Mouse (Mus musculus) heart, postnatal 10 days (tissue): ENCODE results near the gene Ankrd28. TPM values are rescaled to one million over a fixed set of nuclear protein-coding genes. Genes with fewer than 3 reads are reported as not detected.
"Not testable (repeated sequence)": the region's sequence is repeated elsewhere in the genome, so short reads cannot be mapped to it uniquely, and the experiment has no call there.

Experiments used
- DNase-seq, 2 experiments: peaks; one replicate each; pipeline ENCODE4 v3.0.0; 2021
- intact Hi-C: fragments of 180-260 bp; cut with DNase I; formaldehyde crosslinking; loops from one replicate; pipeline ENCODE4 v1.15.1; 2025
- total RNA-seq, 2 experiments: library from RNA; stranded (reverse); gene quantifications; 2 replicates each; pipeline ENCODE4 v1.2.3; 2021

Gene Ankrd28
- total RNA-seq, 2 experiments from 2014 or later, result 40.8 to 41.0 TPM

GRCm38 (mm10) chr14:31794776-31795126 lies 35.7 kb downstream of the Ankrd28 start:
- intact Hi-C loops, result loop anchor here (1.0 to 10.0 kb wide), 3 partner anchors 148 to 390 kb away; no protein-coding TSS in a partner anchor
- no peak for DNase-seq

- intact Hi-C loops, result loop anchor here (1.0 to 10.0 kb wide), 3 partner anchors 148 to 391 kb away; no protein-coding TSS in a partner anchor
- DNase-seq, result peak; percentile 38 to 53
These were observed 36.3 kb downstream of the Ankrd28 start for GRCm38 (mm10) chr14:31793979-31794775.

- DNase-seq, result peak; percentile 36 to 68
These were observed 39.7 kb downstream of the Ankrd28 start for GRCm38 (mm10) chr14:31790797-31791196.

GRCm38 (mm10) chr14:31786906-31787305 lies 43.5 kb downstream of the Ankrd28 start:
- DNase-seq, result peak in 1 of 2 experiments; percentile 16
- intact Hi-C loops, result loop anchor here (1.0 to 10.0 kb wide), 2 partner anchors 129 to 272 kb away; no protein-coding TSS in a partner anchor

More at GRCm38 (mm10) chr14:31790797-31791196, 39.7 kb downstream of the Ankrd28 start:
- intact Hi-C loops, result loop anchor here (1.0 to 10.0 kb wide), 3 partner anchors 134 to 394 kb away; no protein-coding TSS in a partner anchor

- intact Hi-C loops, result loop anchor here (10.0 kb wide), 1 partner anchor 271 kb away; no protein-coding TSS in a partner anchor
- DNase-seq, result peak; percentile 24 to 28
These were observed 44.8 kb downstream of the Ankrd28 start for GRCm38 (mm10) chr14:31785681-31786080.

DNA sequence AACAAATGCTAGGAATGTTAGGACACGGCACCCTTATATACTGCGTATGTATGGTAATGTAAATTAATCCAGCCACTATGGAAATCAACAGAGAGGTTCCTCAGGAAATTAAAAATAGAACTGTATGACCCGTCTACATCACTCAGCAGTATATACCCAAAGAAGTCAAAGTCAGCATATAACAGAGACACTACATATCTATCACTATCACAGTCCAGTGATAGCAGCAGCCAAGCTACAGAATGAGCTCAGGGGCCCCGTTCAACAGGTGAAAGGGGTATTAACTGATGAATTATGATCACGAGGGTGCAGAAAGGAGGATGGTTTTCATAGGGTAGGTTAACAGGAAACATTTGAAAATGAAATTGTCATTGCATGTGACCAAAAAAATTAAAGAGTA lies 45.5 kb downstream of the Ankrd28 start:
- intact Hi-C loops, result loop anchor here (10.0 kb wide), 1 partner anchor 270 kb away; no protein-coding TSS in a partner anchor
- no peak for DNase-seq

DNA sequence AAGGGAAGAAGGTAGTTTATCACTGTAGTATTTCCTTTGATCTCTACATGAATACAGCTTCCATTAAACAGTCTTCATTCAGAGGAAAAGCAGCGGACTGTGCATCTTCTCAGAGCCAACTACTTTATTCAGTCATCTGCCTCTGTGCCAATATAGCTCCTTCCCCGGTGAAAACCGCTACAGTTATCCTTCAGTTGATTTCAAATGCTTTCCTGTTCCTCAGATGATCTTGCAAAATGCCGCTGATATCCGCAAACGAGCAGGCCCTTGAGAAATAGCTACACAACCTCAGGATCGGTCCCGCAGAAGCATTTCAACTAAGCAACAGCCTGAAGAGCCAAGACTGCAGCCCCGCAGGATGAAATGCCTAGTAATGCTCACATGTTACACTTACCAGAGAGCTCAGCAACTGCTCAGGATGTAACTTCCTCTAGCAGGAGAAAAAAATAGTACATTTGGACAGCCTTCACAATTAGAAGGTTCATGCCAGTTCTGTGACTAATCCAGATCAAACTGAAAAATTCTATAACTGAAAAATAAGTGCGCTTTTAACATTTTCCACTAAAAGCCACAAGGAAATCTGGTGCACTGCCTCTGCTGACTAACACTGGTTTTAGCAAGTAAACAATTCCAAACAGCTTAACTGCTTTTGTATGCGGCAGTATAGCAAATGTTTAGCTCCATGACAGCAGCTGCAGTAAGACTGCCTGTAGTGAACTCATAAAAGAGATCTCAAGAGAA lies 49.0 kb downstream of the Ankrd28 start:
- intact Hi-C loops, result loop anchor here (10.0 kb wide), 1 partner anchor 267 kb away; no protein-coding TSS in a partner anchor
- DNase-seq, result peak; percentile 59 to 66

DNA sequence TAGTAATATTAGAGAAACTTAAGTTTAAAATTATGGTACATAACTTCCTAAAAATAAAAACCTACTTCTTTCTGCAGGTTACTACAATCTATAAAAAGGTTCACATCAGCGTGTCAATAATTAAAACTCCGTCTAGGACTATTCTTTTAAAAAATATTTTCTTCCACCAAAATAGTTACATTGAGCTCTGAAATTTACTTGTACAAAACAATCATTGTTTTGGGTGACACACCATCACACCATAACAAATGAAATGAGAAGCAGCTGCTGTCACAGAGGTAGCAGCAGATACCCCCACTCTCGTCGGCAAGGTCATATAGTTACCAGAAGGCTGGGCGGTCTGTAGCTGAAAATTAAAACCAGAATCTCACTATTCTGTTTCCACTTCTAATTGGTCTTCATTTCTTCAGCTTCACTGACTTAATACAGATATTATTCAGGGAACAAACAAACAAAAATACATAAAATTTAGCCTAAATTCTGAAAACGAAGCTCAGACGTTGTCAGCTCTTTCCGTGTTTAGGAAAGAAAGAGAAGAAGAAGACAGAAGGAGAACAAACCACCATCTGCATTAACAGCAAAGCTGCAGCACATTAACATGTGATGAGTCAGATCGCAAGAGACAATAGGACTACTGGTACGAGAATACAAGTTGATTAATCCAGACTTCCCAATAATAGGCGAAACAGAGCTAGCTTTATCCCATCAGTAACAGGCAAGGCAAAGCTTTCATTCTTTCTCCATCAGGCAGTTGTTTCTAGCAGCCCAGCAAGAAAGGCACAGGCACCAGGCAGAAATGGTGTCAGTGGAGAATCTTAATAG lies 49.8 kb downstream of the Ankrd28 start:
- intact Hi-C loops, result loop anchor here (10.0 kb wide), 1 partner anchor 266 kb away; no protein-coding TSS in a partner anchor
- peak; percentile 24 to 30 for DNase-seq

DNA sequence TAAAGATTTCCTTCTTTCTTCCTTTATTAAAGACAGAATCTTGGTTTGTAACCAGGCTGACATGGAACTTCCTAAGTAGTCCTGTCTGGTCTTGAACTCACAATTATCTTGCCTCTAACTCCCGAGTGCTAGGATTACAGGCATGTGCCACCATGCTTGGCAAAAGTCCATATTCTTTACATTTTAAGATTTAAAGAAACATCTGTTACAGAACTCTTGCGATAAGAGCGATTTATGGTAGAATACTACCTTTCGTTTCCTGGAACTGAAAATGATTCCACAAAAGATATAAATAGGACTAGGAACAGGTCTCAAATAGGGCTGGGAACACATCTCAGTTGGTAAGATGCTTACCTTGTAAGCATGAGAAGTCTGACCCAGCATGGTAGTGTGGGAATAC lies 56.9 kb downstream of the Ankrd28 start:
- DNase-seq, result no peak
- intact Hi-C loops, result no loop called here

- peak; percentile 29 to 30 for DNase-seq
- intact Hi-C loops, result no loop called here
These were observed 58.2 kb downstream of the Ankrd28 start for GRCm38 (mm10) chr14:31772251-31772650.

DNA sequence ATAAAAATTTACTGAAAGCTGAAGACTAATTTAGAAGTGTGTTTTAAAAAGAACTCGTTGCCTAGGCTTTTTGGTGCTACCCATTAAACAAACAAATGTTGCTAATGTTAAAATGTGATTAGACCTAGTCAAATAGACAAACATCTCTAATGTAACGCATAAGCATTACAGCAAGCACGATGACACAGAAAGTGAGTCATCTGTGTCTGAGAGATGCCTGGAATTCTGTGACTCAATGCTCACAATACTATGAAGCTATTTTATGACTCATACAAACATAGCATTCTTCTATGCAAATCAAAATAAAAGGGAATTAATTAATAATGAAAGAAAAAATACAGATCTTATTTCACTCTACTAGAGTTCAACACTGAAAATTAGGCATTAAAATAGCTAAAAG lies 61.9 kb downstream of the Ankrd28 start:
- intact Hi-C loops, result no loop called here
- no peak for DNase-seq

DNA sequence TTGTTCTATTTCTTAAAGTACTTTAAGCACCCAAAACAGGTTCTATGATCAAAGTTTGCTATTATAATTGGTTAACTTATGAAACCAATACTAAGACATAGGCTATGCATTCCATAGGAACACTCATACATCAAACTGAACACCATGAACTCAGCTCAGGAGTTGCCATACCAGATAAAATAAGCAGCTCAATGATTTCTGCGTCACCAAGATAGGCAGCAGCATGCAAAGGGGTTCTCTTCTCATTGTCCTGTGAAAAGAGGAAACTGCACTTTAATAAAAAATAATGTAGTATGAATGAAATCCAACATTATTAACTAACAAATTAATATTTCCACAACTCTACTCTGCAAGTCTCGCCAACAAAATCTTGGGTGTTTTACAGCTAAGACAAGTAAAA lies 66.4 kb downstream of the Ankrd28 start:
- no peak for DNase-seq
- intact Hi-C loops, result no loop called here

DNA sequence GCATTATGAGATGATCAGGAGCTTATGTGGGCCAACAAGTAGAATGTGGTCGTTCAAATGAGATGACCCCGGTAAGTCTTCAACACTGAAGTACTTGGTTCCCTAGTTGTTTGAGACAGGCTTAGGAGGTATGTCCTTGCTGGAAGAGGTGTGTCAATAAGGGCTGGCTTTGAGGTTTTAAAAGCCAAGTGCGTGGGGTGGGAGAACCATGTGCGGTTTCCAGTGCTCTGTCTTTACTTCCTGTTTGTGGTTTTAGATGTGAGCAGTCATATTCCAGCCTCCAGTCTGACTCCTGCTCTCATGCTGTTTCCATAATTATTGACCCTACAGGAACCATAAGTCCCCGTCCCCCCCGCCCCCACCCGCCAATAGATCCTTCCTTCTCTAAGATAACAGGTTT lies 68.7 kb downstream of the Ankrd28 start:
- intact Hi-C loops, result no loop called here
- DNase-seq, result no peak

GRCm38 (mm10) chr14:31759195-31759594 lies 71.3 kb downstream of the Ankrd28 start:
- intact Hi-C loops, result no loop called here
- no peak for DNase-seq

- DNase-seq, intact Hi-C loops: not testable (repeated sequence)
These were observed 72.0 kb downstream of the Ankrd28 start for GRCm38 (mm10) chr14:31758410-31758809.

DNA sequence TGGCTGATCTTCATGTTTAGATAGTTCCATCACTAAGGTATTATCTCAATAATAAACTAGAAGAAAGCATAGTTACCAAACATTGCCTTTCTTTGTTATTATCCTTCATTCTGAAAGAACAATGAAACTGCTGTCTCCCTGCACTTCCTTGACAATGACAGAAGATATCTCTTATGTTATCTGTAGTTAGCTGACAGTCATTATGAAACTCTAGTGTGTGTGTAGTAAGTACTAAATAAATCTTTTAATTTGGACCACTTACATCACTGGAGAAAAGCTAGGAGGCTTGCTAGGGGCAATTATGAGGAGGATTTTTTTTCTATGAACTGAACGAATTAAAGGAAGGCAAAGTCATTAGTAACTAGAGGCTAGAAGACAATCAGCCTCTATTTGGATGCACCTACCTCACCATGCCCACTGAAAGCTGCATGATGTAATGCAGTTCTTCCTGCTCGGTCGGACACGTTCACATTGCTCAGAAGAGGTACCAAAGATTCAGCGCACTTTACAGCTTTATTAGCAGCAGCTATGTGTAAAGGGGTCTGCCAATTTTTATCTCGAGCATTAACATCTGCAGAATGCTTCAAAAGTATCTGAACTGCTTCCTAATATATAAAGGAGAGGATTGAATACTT lies 82.1 kb downstream of the Ankrd28 start:
- intact Hi-C loops, result no loop called here
- DNase-seq, result no peak

GRCm38 (mm10) chr14:31742523-31742922 lies 87.9 kb downstream of the Ankrd28 start:
- intact Hi-C loops, result loop anchor here (5.0 kb wide), 1 partner anchor 35 kb away; no protein-coding TSS in a partner anchor
- DNase-seq, result no peak

DNA sequence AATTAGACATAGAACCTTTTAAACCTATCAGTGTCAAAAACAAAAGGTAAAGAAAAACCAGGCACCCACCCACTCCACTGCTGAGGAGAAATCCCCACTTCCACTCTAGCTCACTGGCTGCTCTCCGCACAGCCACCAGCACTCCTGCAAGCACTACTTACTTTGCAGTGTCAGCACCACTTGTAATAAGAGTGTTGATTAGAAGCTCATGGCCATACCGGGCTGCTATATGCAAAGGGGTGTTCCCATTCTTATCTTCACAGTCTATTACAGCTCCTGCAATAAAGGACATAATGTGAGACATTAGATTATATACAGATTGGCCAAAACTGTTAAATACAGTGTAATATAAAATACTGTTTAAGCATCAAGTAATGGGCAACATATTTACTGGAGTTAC lies 95.6 kb downstream of the Ankrd28 start:
- DNase-seq, result no peak
- intact Hi-C loops, result no loop called here

GRCm38 (mm10) chr14:31727522-31727921 lies 102.9 kb downstream of the Ankrd28 start:
- DNase-seq, result peak in 1 of 2 experiments; percentile 15
- intact Hi-C loops, result loop anchor here (2.0 kb wide), 1 partner anchor 23 kb away; no protein-coding TSS in a partner anchor

- no peak for DNase-seq
- intact Hi-C loops, result no loop called here
These were observed 107.7 kb downstream of the Ankrd28 start for GRCm38 (mm10) chr14:31722746-31723145.
